Mouse (Mus musculus): ENCODE results near the gene Lrp2bp. TPM values are rescaled to one million over a fixed set of nuclear protein-coding genes. Genes with fewer than 3 reads are reported as not detected.

The Lrp2bp gene
- polyA plus RNA-seq (2014; fragmentation: Illumina TruSeq; extraction: RNeasy Lipid Tissue Mini Kit (QIAGEN cat#74804)): 0.94 TPM

DNA sequence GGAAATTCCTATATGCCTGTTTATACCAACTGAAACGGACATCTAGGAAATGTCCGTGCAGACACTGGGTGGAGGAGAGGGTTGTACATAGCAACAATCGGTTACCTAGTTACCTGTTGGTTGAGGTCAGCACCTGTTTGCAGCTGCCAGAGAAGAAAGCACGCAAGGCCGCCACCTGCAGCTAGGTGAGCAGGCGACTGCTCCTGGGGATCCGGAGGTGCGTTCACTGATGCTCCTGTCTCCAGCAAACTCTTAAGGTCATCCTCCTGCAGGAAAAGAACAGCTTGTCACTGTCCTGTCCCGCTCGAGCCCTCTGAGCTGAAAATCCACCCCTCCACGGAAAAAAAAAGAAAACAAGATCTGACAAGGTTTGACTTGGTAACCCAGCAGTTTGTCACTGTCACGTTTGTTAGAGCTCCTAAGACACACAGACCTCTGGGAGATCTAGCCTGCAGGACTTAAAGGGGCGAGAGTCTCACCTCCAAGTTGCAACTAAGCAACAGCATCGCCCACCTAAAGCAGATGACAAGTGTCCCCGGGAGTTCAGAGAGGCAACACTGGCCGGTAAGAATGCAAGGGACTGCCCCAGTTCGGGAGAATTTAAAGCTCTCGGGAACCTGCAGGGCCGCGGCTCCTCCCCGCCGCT is at the start of gene Lrp2bp:
Lrp2bp (plus strand) TSS at position 166 of the 646 bp plus-strand sequence.

GRCm38 (mm10) chr8:45975126-45975836 is 23.8 kb upstream of the Lrp2bp start, which contains the start of the genes 1700029J07Rik and Ufsp2:
Gene 1700029J07Rik, minus strand, starts transcription at chr8:45975252.
Gene Ufsp2, plus strand, starts transcription at chr8:45975528.

DNA sequence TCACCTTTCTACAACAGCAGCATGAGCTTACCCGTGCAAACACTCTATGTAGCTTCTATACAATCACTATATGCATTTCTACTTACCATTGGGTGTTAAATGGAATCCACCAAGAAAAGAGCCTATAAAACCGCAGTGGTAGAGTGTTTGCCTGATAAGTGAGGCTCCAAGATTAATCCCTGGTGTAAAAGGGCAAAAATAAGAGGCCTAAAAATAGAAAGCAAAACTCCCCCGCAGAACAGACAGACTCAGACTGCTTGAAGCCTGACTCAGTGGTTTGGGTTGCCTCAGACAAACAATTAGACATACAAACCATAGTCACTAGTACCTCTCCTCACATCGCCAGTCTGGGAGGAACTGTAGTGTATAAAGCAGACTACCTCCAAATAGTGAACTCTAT is 6.5 kb downstream of the Lrp2bp start, which contains the start of gene Ankrd37:
Ankrd37 (minus strand) TSS at position 112 of the 400 bp plus-strand sequence.

Other genes with a start within 250 kb of the Lrp2bp start
- gene Pdlim3, start 113.8 kb upstream of the Lrp2bp start, polyA plus RNA-seq (2014; fragmentation: Illumina TruSeq; extraction: RNeasy Lipid Tissue Mini Kit (QIAGEN cat#74804)): 44.0 TPM
- not detected for gene Ccdc110, start 64.7 kb upstream of the Lrp2bp start, polyA plus RNA-seq (2014; fragmentation: Illumina TruSeq; extraction: RNeasy Lipid Tissue Mini Kit (QIAGEN cat#74804))
- gene 1700029J07Rik, start 24.1 kb upstream of the Lrp2bp start, polyA plus RNA-seq (2014; fragmentation: Illumina TruSeq; extraction: RNeasy Lipid Tissue Mini Kit (QIAGEN cat#74804)): 9.3 TPM
- gene Ufsp2, start 23.8 kb upstream of the Lrp2bp start, polyA plus RNA-seq (2014; fragmentation: Illumina TruSeq; extraction: RNeasy Lipid Tissue Mini Kit (QIAGEN cat#74804)): 102 TPM
- gene Ankrd37, start 6.4 kb downstream of the Lrp2bp start, polyA plus RNA-seq (2014; fragmentation: Illumina TruSeq; extraction: RNeasy Lipid Tissue Mini Kit (QIAGEN cat#74804)): 1.1 TPM
- 113 TPM for gene Cfap97, start 152.5 kb downstream of the Lrp2bp start, polyA plus RNA-seq (2014; fragmentation: Illumina TruSeq; extraction: RNeasy Lipid Tissue Mini Kit (QIAGEN cat#74804))
- 12.2 TPM for gene Snx25, start 152.9 kb downstream of the Lrp2bp start, polyA plus RNA-seq (2014; fragmentation: Illumina TruSeq; extraction: RNeasy Lipid Tissue Mini Kit (QIAGEN cat#74804))
- 253 TPM for gene Slc25a4, start 212.0 kb downstream of the Lrp2bp start, polyA plus RNA-seq (2014; fragmentation: Illumina TruSeq; extraction: RNeasy Lipid Tissue Mini Kit (QIAGEN cat#74804))

All from ovary, adult 10 weeks (tissue).